Mouse (Mus musculus) G1E-ER4 (cell line): Measurements from ENCODE around the gene Cd300a. TPM values are rescaled to one million over a fixed set of nuclear protein-coding genes. Genes with fewer than 3 reads are reported as not detected.

ENCODE experiments used
- GATA1 ChIP-seq: IDR thresholded peaks from one replicate; pipeline ENCODE4 v1.8.0; 2012; ENCODE audit warnings: low read length, inconsistent platforms
- polyA plus RNA-seq: library from polyadenylated mRNA; stranded (reverse); fragments of >175 nt; gene quantifications from 2 replicates; pipeline ENCODE4 v1.2.3, GENCODE M21; 2012

The Cd300a gene
- polyA plus RNA-seq, 1 experiment = not detected

DNA sequence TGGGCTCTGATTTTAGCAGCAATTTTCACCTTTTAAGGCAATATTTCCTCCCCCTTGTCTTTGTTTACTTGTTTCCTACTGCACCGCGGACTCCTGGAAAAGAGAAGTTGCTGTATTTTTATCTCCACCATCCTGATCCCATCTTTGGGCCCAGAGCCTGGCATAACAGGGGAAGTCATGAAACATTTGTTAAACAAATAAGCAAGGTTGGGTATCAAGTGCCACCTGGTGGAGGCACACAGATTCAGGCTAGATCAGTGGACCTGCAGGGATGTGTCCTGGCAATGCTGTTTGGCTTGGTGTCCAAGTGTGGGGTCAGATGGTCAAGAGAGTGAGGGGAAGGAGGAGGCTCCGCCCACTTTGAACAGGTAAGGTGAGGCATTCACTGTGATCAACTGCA, 12.7 kb upstream of the Cd300a start:
- TF ChIP-seq GATA1 = no peak

GRCm38 (mm10) chr11:114879666-114880065, 10.2 kb upstream of the Cd300a start:
- TF ChIP-seq GATA1 = no peak

DNA sequence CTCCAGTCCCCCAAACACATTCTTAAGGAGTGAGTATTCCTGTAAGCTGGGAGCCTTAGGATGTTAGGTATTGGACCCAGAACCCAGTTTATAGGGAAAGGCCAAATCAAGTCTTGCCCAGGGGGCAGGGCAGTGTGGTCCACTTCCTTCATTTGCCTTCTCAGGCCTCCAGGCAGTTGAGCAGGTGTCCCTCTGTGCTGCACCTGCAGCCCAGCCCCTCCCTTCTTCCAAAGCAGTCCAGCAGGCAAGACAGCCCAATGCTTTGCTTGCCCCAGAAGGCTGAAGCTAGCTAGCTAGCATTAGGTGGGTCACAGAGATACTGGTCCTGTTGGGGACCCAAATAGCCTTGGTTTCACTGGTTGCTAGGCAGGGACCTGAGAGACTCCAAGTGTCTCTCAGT, 9.7 kb upstream of the Cd300a start:
- no peak for TF ChIP-seq GATA1

GRCm38 (mm10) chr11:114880589-114880988, 9.3 kb upstream of the Cd300a start:
- no peak for TF ChIP-seq GATA1

GRCm38 (mm10) chr11:114883251-114883789, 6.5 kb upstream of the Cd300a start:
- no peak for TF ChIP-seq GATA1

DNA sequence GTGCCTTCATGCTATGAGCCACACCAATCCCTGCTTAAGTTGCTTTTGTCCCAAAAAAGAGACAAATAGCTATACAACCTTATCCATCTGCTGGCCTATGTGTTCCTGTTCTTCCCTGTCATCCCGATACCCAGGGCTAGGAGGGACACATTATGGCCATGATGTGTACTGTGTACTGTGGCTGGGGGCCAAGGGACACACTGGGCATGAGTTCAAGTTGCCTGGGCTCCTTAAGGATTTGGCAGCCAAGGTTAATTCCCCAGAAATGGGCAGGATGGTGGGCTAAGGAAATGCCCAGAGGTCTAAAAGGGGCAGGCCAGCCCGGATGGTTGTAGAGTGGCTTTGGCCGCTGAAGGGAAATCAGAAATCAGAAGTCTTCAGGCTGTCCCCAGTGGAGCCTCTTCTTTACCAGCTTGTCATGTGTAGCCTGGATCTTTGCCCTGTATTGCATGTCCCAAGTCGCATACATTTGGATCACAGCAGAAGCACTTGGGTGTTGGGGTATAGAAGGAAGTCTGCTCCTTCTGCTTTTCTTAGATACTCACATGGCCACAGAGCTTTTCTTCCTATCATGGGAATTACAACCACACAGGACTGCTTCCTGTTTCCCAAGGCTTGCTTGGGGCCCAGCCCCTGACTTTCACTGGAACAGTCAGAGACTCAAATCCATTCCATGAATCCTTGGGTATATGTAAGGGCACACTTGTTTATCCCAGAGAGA, 5.3 kb upstream of the Cd300a start:
- TF ChIP-seq GATA1 = no peak

DNA sequence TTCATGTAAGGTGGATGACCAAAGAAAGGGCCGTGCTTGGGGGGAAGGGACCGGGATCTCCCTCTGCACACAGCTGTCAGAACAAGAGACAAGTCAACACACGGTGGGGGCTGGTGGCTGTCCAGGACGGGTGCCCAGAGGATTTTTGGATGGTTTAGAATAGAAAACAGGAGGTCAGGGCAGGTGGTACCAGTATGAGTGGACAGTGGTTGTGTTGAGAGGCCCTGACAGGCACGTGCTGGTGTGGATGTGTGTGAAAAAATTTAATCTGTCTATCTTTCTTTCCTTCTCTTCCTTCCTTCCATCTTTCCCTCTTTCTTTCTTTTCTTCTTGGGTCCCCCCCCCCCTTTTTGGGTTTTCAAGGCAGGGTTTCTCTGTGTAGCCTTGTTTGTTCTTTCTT, 701 bp downstream of the Cd300a start:
- TF ChIP-seq GATA1 = no peak

DNA sequence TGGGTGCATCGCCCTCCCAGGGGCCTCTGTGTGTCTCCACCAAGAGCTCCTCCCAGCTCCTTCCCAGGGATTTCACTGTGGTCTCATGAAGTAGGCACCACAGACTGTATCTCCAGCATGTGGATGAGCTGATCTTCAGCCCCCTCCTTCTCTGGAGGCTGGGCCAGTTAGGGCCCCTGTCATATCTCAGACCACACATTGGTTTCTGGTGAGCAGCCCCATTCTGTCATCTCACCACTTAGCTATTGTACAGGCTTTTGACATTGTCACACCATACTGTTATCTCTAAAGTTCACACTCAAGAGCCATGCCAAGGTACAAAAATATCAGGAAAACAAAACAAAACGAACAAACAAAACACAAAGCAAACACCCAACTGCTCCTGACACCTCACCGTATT, 6.2 kb downstream of the Cd300a start:
- no peak for TF ChIP-seq GATA1

DNA sequence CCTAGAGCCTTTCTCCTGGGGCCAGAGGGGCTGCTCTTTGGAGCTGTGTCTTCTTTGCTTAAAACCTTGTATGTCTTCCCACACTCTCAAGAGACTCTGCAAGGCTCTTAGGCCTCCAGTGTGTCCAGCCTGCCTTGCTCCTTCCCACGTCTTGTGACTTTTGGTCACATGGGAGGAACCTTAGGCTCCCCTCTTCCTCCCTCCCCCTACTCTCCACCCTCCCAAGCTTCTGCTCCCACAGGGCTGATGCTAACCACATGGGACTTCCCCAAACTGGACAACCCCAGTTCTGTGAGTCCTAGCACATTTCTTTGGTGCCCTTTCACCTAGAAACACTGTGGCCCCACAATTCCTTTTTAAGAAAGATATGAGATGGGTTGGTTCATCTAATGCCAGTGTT, 8.2 kb downstream of the Cd300a start:
- TF ChIP-seq GATA1 = no peak

DNA sequence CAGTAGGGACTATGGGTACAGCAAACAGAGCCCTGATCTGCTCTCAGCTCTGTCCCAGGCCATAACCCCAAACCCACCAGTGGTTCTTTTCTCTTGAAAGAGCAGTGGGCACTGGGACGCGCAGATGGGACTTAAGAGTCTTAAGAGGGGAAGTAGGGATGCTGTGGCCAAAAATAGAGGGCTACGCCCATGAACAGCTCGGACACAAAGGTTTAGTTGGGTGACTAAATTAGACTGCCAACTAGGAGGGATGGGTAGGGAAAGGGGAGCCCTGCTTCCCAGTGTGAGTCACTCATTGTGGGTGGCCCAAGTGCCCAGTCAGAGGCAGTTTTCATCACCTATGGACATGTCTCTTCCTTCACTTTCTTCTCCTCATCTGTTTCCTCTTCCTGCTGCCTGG, 13.4 kb downstream of the Cd300a start:
- TF ChIP-seq GATA1 = no peak

GRCm38 (mm10) chr11:114907567-114907966, 17.7 kb downstream of the Cd300a start:
- no peak for TF ChIP-seq GATA1

GRCm38 (mm10) chr11:114908086-114908485, 18.2 kb downstream of the Cd300a start:
- TF ChIP-seq GATA1 = no peak

- TF ChIP-seq GATA1 = no peak
Measured at GRCm38 (mm10) chr11:114912847-114913246, 23.0 kb downstream of the Cd300a start.

DNA sequence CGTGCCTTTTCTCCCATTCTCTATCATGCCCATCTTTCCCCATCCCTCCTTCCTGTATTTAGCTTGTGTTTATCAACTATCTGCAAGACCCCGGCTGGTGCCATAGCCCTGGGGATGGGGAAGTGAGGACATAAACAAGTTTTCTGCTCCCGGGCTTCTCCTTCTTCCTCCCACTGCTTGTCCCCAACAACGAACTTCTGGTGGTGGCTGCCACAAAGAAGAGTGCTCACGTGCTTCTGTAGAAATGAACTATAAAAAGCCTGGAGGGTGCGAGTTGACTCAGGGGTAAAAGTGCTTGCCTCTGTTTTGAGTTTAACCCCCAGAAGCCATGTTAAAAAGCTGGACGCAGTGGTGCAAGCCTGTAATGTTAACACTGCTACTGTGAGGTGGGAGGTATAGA, 25.1 kb downstream of the Cd300a start:
- TF ChIP-seq GATA1 = no peak

- no peak for TF ChIP-seq GATA1
Measured at GRCm38 (mm10) chr11:114917120-114917519, 27.3 kb downstream of the Cd300a start.

DNA sequence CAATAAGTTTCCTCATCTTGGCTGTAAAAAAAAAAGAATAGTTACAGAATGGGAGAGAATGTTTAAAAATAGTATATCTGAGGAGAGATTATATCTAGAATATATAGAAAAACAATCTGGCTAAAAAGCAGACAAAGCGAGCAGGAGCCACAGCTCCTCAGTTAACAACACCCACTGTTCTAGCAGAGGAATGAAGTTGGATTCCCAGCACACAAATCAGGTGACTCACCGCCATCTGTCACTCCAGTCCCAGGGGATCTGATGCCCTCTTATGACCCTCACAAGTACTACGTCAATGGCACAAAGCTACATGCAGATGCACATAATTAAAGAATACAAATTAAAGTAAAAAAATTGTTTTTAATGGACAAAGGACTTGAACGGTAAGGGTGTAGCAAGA, 32.6 kb downstream of the Cd300a start:
- TF ChIP-seq GATA1 = no peak

DNA sequence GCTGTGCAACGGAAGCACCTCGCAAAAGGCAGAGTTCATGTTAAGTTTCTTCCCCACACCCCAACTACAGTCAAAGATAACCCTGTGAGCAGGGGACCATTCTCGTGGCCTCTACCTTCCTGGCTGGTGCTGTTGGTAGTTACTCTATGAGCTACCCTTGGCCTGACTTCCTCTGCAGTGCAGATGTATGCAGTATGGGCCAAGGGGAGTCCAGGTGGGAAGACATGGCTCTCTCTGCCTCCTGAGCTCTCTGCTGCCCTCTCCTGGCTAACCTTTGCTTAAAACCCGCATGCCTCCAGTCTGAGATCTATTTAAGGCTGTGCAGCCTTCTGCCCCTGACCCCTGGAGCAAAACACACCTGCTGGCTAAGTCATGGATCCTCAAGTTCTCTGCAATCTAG, 34.1 kb downstream of the Cd300a start:
- TF ChIP-seq GATA1 = no peak
